Mouse (Mus musculus): Measurements from ENCODE around the gene Pced1b.
"Not testable (repeated sequence)": the region's sequence is repeated elsewhere in the genome, so short reads cannot be mapped to it uniquely, and the experiment has no call there.

The Pced1b gene

GRCm38 (mm10) chr15:97246911-97247790 is at the start of gene Pced1b, which contains the start of gene Amigo2:
Pced1b (plus strand) TSS chr15:97247107.
Amigo2 (minus strand) TSS chr15:97247287.
- H3K4me3 ChIP-seq (replicated peaks; ENCODE audit: low read length) = peak within 1 kb of the TSS; percentile 86
- H3K27me3 ChIP-seq (ENCODE audit: insufficient read depth, low read length) = peaks cover 39% of the 10 kb centered on the region
- H3K4me1 ChIP-seq (replicated peaks; ENCODE audit: low read depth, low read length) = peaks cover 21% of the 10 kb centered on the region
- no peak for TF ChIP-seq NANOG (IDR thresholded peaks at IDR 0.05; ENCODE audit: borderline replicate concordance, low read length)
- TF ChIP-seq POU5F1 (IDR thresholded peaks at IDR 0.05; ENCODE audit: borderline replicate concordance, low read length) = no peak
- no peak for TF ChIP-seq CTCF (conservative IDR thresholded peaks at IDR 0.05; ENCODE audit: low read length)
- H3K36me3 ChIP-seq (ENCODE audit: insufficient read depth, low read length) = no peaks in the 10 kb centered on the region
- 0 out of 2 replicates have a peak, but pooled peaks cover 4% of the 10 kb centered on the region for H3K9me3 ChIP-seq (ENCODE audit: low read length)

GRCm38 (mm10) chr15:97204889-97205288 is 42.0 kb upstream of the Pced1b start:
- H3K36me3 ChIP-seq (ENCODE audit: insufficient read depth, low read length) = no peaks in the 10 kb centered on the region
- no peaks in the 10 kb centered on the region for H3K27me3 ChIP-seq (ENCODE audit: insufficient read depth, low read length)
- TF ChIP-seq NANOG (IDR thresholded peaks at IDR 0.05; ENCODE audit: borderline replicate concordance, low read length) (no peak), CTCF (conservative IDR thresholded peaks at IDR 0.05; ENCODE audit: low read length) (no peak), POU5F1 (IDR thresholded peaks at IDR 0.05; ENCODE audit: borderline replicate concordance, low read length) (no peak)
- no peaks in the 10 kb centered on the region for H3K4me1 ChIP-seq (replicated peaks; ENCODE audit: low read depth, low read length)
- H3K9me3 ChIP-seq (ENCODE audit: low read length) = peaks cover 7% of the 10 kb centered on the region
- no peak overlapping the region for H3K4me3 ChIP-seq (replicated peaks; ENCODE audit: low read length)

GRCm38 (mm10) chr15:97205776-97206175 is 41.1 kb upstream of the Pced1b start:
- H3K9me3 ChIP-seq (ENCODE audit: low read length) = peaks cover 7% of the 10 kb centered on the region
- H3K36me3 ChIP-seq (ENCODE audit: insufficient read depth, low read length) = no peaks in the 10 kb centered on the region
- H3K4me3 ChIP-seq (replicated peaks; ENCODE audit: low read length) = no peak overlapping the region; the same call in 1 of the 2 replicates
- no peaks in the 10 kb centered on the region for H3K27me3 ChIP-seq (ENCODE audit: insufficient read depth, low read length)
- no peak for TF ChIP-seq NANOG (IDR thresholded peaks at IDR 0.05; ENCODE audit: borderline replicate concordance, low read length)
- no peak for TF ChIP-seq POU5F1 (IDR thresholded peaks at IDR 0.05; ENCODE audit: borderline replicate concordance, low read length)
- TF ChIP-seq CTCF (conservative IDR thresholded peaks at IDR 0.05; ENCODE audit: low read length) = no peak
- no peaks in the 10 kb centered on the region for H3K4me1 ChIP-seq (replicated peaks; ENCODE audit: low read depth, low read length)

GRCm38 (mm10) chr15:97206506-97206905 is 40.4 kb upstream of the Pced1b start:
- Histone ChIP-seq H3K9me3 (ENCODE audit: low read length) (peaks cover 7% of the 10 kb centered on the region), H3K4me3 (replicated peaks; ENCODE audit: low read length) (no peak overlapping the region; the same call in 1 of the 2 replicates), H3K36me3 (ENCODE audit: insufficient read depth, low read length) (no peaks in the 10 kb centered on the region), H3K27me3 (ENCODE audit: insufficient read depth, low read length) (no peaks in the 10 kb centered on the region), H3K4me1 (replicated peaks; ENCODE audit: low read depth, low read length) (no peaks in the 10 kb centered on the region)
- TF ChIP-seq CTCF (conservative IDR thresholded peaks at IDR 0.05; ENCODE audit: low read length) (peak; percentile 35), POU5F1 (IDR thresholded peaks at IDR 0.05; ENCODE audit: borderline replicate concordance, low read length) (no peak)

- H3K27me3 ChIP-seq (ENCODE audit: insufficient read depth, low read length); H3K9me3 ChIP-seq (ENCODE audit: low read length); H3K36me3 ChIP-seq (ENCODE audit: insufficient read depth, low read length); H3K4me3 ChIP-seq (replicated peaks; ENCODE audit: low read length); H3K4me1 ChIP-seq (replicated peaks; ENCODE audit: low read depth, low read length): not testable (repeated sequence)
Measured at GRCm38 (mm10) chr15:97209754-97210153, 37.2 kb upstream of the Pced1b start.

- H3K9me3 ChIP-seq (ENCODE audit: low read length) = no peaks in the 10 kb centered on the region
- no peak overlapping the region for H3K4me3 ChIP-seq (replicated peaks; ENCODE audit: low read length)
- TF ChIP-seq POU5F1 (IDR thresholded peaks at IDR 0.05; ENCODE audit: borderline replicate concordance, low read length) = no peak
- no peak for TF ChIP-seq CTCF (conservative IDR thresholded peaks at IDR 0.05; ENCODE audit: low read length)
- TF ChIP-seq NANOG (IDR thresholded peaks at IDR 0.05; ENCODE audit: borderline replicate concordance, low read length) = no peak
- H3K27me3 ChIP-seq (ENCODE audit: insufficient read depth, low read length) = no peaks in the 10 kb centered on the region
- H3K36me3 ChIP-seq (ENCODE audit: insufficient read depth, low read length) = no peaks in the 10 kb centered on the region
- H3K4me1 ChIP-seq (replicated peaks; ENCODE audit: low read depth, low read length) = no peaks in the 10 kb centered on the region
Measured at GRCm38 (mm10) chr15:97212501-97213477, 34.1 kb upstream of the Pced1b start.

- no peak overlapping the region for H3K4me3 ChIP-seq (replicated peaks; ENCODE audit: low read length)
- TF ChIP-seq CTCF (conservative IDR thresholded peaks at IDR 0.05; ENCODE audit: low read length) (no peak), NANOG (IDR thresholded peaks at IDR 0.05; ENCODE audit: borderline replicate concordance, low read length) (no peak), POU5F1 (IDR thresholded peaks at IDR 0.05; ENCODE audit: borderline replicate concordance, low read length) (no peak)
- H3K9me3 ChIP-seq (ENCODE audit: low read length) = 0 out of 2 replicates have a peak, but pooled peaks cover 5% of the 10 kb centered on the region
- H3K36me3 ChIP-seq (ENCODE audit: insufficient read depth, low read length) = no peaks in the 10 kb centered on the region
- H3K4me1 ChIP-seq (replicated peaks; ENCODE audit: low read depth, low read length) = no peaks in the 10 kb centered on the region
- H3K27me3 ChIP-seq (ENCODE audit: insufficient read depth, low read length) = no peaks in the 10 kb centered on the region
Measured at GRCm38 (mm10) chr15:97216843-97217242, 30.1 kb upstream of the Pced1b start.

GRCm38 (mm10) chr15:97223431-97223830 is 23.5 kb upstream of the Pced1b start:
- no peak overlapping the region for H3K4me3 ChIP-seq (replicated peaks; ENCODE audit: low read length)
- TF ChIP-seq NANOG (IDR thresholded peaks at IDR 0.05; ENCODE audit: borderline replicate concordance, low read length) (no peak), POU5F1 (IDR thresholded peaks at IDR 0.05; ENCODE audit: borderline replicate concordance, low read length) (no peak), CTCF (conservative IDR thresholded peaks at IDR 0.05; ENCODE audit: low read length) (no peak)
- no peaks in the 10 kb centered on the region for H3K36me3 ChIP-seq (ENCODE audit: insufficient read depth, low read length)
- peaks cover 17% of the 10 kb centered on the region for H3K9me3 ChIP-seq (ENCODE audit: low read length)
- H3K4me1 ChIP-seq (replicated peaks; ENCODE audit: low read depth, low read length) = no peaks in the 10 kb centered on the region
- H3K27me3 ChIP-seq (ENCODE audit: insufficient read depth, low read length) = 0 out of 2 replicates have a peak, but pooled peaks cover 4% of the 10 kb centered on the region
